Mouse (Mus musculus) megakaryocyte, embryonic 14.5 days (primary cell): ENCODE measurements around the gene Ring1.

Experiments used
- FLI1 ChIP-seq: IDR thresholded peaks from 2 replicates; pipeline ENCODE4 v1.6.1; 2012; ENCODE audit warnings: low read length, inconsistent platforms, mixed read lengths
- GATA1 ChIP-seq: IDR thresholded peaks from 3 replicates; pipeline ENCODE4 v1.6.1; 2012; ENCODE audit warnings: mixed read lengths, low read length, inconsistent platforms, borderline replicate concordance

DNA sequence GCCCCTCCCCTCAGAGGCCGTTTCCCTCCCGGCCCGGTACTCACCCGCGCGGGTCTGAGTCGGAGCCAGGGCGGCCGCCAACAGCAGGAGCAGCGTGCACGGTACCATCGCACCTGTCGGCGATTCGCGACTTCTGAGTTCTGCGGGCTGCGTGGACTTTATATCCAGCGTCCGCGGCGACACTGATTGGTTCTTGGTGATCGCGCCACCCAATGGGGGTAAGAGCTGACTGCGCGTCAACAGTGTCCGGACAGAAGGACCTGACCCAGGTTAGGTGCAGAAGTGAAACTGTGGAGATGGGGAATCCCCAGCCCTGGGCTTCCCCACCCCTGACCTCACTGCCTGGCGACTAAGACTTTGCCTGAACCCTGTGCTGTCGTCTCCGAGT lies 24.3 kb downstream of the Ring1 start, which contains the start of gene H2-K1:
- TF ChIP-seq FLI1 (no peak), GATA1 (no peak)
